Mouse (Mus musculus) 416B (cell line): ENCODE measurements at regions not wholly inside any gene's neighbourhood (a gene's known extent, or its start where the extent isn't known, plus 50 kb on each side); places are given as distances from the start of the nearest gene placed in this dataset.

Experiments
- DNase-seq: peaks from one replicate; pipeline ENCODE4 v3.0.0; 2011; ENCODE audit warnings: low read depth

DNA sequence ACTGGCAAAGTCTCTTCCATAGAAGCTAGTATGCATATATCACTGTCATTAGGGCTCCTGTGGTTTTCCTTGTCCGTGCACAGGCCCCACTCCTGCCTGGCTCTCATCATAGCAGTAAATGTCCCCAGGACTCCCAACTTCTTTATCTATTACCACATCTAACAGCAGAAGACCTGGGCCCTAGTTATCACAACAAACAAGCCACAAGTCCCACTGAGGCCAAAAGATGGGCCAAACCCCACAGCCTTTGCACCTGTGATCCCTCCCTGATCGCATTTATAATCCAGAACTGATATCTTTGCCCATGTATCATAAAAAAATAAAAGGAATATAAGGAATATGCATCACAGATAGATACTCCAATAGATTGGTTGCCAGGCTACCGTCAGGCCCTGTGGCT is 201.6 kb upstream of the Hnrnpa3 start:
- DNase-seq, result no peak

DNA sequence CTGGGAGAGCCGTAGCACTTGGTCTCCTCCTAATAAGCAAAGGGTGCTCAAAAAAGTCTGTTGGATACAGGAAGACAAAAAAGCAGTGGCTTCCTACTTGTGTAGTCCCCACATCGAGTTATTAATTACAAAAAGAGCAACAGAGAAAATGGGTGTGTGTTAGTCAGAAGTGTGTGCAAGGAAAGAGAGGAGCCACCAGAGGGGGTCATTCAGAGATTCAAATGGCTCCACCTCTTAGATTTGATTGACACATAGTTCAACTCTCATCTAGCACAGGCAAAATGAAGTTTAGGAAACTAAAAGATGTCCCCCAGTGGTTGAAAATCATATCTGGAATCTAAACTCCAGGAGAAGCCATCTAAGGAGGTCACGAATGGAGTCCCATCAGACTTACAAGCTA is 200.2 kb upstream of the Hnrnpa3 start:
- no peak for DNase-seq

DNA sequence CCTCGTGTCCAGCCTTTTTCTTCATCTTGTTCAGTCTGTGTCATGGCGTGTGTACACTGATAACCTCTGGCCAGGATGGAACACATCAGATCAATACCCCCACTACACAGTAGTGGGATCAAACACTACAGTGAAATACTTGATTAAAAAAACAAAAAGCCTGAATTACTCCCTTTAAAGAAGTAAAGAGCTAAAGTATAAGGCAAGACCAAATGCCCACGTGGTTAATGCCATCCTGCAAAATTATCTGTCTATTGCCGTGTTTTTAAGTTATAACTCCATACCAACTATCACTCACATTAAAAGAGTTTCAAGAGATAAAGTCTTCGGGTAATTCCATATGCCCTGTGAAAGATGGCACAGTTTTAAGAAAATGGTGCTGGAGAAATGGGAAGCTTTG is 198.6 kb upstream of the Hnrnpa3 start:
- DNase-seq, result no peak

DNA sequence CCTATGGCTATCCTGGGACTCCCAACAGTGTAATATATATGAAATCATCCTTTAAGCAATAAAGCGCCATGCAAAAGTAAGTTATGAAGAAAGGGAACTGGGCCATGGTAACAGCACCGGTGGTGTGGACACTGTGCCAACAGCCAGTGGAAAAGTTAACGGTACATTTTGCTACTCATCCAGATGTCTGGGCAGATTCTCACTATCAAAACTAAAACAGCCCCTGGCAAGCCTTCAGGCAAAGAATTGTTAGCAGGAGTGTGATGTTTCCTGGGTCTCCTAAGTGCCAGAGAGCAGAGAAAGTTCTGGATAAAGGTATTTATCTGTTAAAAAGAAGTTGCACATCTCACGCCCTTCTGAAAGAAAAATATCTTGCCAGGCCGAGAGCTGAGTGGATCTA is 198.0 kb upstream of the Hnrnpa3 start:
- DNase-seq, result no peak

DNA sequence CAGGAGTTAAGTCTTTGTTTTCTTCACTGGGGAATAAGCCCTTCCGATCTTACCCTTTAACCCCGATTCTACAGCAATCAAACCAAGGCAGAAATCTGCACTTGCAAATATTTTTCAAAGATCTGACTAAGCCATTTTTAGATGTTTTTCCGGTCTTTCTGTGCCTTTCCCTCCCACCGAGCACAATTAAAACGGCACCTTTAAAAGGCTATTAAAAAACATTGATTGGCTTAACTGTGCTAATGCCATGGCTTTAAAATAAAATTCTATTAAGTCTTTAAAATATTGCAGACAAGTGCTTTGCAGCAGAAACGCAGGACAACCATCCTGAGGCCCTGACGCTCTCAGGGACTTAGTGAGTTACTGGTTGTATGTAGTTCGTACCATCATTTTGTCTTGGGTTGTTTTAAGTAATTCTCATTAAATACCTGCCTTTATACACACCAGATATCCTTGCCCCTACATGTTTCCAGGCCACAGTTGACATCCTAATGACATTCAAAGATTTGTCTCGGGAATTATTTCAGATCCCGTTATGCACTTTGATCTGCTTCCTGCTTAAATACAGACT is 197.6 kb upstream of the Hnrnpa3 start:
- no peak for DNase-seq

DNA sequence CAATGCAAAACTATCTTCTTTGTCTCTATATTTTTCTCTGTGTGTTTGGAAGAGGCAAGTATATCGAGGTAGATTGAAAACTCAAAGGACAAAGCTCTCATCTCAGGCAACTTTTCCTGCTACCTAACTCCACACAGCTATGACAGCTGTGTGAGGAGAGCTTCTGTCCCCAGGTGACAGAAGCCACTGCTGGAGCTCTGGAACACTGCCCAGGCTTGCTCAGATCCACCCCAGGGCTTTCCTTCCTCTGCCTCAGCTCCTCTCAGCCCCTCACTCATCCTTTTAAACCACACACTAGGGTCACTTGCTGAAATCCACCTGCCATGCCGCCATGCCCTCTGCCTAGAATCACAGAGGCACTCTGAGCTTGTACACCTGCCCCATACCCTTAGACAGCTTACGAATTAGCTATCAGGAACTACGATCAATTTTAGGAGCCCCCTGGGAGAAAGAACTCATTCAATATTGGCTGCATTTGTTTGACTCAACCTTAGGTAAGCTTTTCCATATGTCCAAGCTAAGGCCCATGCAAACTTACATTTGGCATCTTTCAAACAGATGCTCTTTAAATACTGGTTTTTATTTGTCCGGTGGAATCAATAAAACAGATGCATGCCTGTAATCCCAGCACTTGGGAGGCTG is 196.9 kb upstream of the Hnrnpa3 start:
- no peak for DNase-seq

DNA sequence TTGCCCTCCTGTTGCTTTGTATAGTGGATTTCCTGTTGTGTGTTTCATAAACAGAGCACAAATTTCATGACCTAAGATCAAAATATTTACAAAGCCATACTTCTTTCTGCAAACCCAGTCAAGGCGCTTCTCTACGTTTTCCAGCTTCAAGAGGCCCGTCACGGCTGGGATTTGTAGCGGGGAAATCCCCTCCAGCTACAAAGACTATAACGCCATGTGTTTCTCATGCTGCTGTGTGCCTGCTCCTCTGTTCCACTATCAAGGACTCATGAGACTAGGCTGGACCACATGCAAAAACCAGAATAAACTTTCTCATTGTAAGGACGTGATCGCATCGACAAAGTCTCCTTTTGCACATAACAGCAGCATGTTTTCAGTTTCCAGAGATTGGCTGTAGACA is 196.0 kb upstream of the Hnrnpa3 start:
- no peak for DNase-seq

DNA sequence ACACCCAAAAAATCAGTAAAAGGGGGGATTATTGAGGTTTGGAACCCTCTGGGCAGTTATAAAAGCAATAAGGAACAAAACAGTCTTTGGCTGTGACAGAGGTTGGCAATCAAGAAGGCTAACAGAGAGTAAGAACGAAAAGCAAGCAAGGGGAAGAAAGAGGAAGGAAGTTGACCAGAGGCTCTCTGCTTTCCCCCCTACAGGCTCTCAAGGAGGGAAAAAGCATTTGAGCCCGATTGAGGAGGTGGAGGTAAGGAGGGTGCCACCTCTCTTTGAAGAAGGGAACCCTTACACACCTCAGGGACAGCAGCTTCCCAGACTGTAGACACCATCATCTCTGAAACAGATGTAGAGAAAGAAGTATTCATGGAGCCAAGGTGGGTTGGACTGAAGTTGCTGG is 194.6 kb upstream of the Hnrnpa3 start:
- DNase-seq, result no peak

DNA sequence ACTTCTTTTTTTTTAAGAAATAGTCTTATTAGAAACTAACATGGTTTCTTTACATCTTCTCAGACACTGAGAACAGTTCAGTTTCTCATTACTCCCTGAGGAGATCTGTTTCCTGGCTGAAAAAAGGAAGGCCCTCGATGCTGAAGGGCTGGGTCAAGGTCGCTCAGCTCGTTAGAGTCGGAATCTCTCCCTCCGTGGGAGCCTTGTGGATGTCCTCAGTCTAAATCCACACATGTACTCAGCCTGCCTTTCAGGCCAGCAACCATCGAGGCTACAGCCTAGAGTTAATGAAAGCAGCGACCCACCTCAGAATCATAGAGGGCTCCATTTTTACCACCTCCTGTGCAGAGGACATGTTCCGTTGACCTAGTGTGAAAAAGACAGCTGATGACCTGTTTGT is 190.2 kb upstream of the Hnrnpa3 start:
- no peak for DNase-seq

DNA sequence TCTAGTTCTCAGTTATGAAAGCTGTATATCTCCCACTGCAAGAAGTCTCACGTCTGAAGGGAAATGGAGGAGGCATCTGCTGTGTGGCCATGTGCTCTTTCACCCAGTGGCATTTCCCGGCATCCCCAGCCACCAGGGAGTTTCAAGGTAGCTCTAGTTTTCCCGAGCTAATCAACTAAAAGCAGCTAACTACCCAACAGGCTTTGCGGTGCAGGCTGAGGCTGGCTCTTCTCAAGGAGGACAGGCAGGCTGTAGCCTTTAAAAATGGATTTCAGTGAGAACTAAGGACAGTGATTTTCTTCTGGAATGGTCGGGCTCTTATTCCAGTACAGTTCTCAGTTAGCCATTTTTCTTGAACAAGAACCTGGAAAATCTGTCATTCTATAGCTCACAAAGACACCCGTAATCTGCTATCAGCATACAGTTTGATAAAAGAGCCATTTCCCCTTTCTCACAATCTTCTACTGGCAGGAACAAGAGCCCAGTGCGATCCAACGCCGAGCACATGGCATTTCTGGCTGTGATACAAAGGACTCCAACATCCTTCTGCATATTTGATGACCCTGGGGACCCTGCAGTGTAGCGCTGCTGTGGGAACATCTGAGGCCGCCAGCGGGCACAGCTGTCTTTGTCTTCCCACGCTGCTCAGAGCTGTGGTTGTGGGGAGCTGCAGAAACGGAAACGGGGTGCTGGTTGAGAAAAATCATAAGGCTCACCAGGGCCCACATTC is 188.9 kb upstream of the Hnrnpa3 start:
- no peak for DNase-seq

DNA sequence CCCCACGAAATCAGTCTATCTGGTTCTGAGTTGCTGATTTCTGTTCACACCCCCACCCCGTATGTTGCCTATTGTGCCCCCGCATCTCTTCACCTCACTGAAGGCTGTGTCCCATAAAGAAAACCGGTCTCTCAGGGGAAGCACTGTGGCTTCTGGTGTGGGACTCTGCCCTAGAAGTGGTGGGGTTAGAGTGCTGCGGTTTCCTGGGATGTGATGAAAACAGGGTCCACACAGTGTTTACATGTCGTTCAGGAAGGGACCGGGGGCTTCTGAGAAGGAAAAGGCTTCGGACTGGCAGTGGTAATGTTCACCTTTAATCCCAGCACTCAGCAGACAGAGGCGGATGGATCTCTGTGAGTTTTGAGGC is 188.4 kb upstream of the Hnrnpa3 start:
- no peak for DNase-seq

DNA sequence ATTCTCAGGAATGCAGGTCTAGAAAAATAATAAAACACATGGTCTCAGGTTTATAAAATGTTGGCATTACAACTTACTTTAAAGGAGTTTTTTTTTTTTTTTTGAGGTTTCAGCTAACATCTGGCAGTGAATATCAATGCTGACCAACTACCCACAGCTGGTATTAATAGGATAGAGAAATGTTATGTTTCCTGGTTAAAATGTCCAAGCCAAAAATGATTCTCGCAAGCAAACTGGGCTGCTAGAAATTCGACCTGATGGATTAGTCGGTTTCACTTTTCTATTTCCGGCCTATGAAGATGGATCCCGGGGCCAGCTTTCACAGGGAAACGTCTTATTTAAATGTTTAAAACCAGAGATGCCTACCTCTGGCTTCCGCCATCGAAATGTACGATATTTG is 186.6 kb upstream of the Hnrnpa3 start:
- DNase-seq, result no peak

DNA sequence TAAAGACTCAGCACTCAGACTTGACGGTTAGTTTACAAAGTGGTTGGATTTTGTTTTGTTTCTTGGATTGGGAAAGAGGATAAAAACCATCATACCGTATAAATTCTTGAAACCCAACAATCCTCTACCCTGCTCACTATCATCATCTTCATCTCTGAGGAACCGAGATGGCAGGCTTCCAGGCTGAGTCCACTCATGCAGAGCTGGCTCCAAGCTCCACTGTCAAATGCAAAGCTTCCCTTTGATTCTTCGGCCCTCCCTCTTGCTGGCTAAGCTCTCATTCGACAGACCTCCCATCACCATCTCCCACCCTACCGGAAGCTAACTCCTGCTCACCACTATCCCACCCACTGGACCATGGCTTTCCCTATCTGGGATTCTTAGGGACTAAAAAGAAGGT is 184.6 kb upstream of the Hnrnpa3 start:
- no peak for DNase-seq

DNA sequence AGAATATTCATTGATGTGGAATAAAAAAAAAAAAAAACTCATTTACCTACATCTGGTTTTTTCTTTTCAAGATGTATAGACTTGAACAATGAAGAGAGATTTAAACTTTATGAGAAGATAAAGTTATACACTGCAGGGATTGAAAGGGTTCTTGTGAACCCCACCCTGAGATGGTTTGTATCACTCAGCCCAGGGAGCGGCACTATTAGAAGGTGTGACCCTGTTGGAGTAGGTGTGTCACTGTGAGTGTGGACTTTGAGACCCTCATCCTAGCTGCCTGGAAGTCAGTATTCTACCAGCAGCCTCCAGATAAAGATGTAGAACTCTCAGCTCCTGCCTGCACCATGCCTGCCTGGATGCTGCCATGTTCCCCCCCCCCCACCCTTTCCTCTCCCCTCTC is 182.7 kb upstream of the Hnrnpa3 start:
- DNase-seq, result no peak

DNA sequence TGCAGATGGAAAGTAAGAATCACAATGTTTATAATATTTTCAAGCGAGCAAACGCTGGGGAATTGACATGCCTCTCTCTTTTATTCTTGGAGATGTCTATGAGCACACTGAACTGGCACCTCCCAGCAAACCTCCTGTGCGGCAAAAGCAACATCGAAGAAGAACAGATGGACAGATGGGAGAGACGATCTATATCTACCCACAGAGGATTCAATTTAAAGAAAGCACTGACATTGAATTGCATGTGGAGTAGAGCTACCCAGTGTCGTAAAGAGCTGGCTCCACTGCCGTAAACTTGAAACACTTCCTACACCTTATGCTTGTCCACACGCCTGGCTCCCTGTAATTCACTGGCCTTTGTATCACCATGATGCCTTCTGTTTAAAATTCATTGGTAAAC is 182.0 kb upstream of the Hnrnpa3 start:
- DNase-seq, result no peak

DNA sequence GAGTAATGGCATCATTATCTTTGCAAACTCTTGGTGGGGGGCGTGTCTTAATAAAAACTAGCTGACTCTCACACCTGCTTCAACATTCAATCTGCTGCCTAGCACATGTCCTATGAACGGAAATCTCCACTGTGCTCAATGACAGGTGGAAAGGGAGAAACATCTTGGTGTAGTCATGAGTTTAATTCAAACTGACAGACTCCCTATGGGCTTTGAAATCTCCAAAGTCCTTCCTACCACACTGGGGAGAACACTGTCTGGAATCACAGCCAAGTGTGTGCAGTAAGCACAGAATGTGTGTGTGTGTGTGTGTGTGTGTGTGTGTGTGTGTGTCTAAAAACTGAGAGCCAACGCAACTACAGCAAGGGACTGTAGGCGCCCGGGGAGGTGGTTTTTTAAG is 179.5 kb upstream of the Hnrnpa3 start:
- DNase-seq, result no peak

DNA sequence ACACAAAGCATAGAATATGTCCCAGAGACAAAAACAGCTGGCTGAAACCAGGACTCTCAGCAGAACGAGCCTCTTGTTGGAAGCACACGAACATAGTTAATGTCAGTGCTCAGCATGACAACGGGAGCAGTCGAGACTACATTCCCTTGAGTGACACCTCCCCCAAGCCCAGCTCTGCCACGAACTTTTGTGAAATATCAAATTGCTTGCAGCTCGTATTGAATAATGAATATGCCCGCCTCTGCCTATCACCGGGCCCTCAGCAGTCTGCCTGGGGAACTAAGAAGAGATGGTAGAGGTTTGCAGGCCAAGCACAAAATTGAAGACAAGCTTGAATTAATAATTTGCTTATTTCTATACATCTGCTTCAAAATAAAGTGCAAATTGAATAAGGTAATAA is 177.2 kb upstream of the Hnrnpa3 start:
- DNase-seq, result no peak

DNA sequence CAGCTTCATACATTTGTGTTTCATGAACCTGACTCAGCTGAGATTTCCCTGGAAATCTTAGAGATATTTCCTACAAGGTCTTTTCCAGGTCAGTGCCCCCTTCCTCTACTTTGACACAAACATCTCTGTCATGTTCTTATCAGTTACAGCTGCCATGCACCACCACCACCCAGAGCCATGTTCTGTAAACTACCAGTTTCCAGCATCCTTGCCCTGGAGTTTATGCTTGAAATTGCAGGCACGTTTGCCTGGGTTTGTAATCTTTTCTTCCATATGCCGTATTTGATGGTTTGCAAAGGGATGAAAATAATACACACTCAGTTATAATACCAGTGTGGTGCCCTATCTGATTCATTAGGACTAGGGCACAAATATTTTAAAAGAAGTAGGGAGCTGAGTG is 176.6 kb upstream of the Hnrnpa3 start:
- no peak for DNase-seq

DNA sequence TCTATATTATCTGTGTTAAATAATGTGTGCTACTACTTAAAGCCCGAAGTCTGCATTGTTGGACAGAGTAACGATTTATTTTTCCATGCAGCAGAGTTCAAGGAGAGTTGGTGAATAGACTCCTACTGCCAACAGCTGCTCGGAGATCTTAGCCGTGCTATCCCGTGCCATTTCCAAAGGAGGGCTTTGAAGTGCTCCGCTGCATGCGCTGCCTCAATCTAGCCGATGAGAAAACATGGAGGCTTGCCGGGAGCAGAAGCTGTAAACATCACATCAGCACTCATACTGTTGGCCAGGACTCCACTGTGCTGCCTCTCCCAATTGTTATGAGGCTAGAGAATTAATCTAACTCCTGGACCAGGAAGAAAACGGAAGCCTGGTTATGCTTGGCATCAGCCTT is 174.1 kb upstream of the Hnrnpa3 start:
- no peak for DNase-seq

DNA sequence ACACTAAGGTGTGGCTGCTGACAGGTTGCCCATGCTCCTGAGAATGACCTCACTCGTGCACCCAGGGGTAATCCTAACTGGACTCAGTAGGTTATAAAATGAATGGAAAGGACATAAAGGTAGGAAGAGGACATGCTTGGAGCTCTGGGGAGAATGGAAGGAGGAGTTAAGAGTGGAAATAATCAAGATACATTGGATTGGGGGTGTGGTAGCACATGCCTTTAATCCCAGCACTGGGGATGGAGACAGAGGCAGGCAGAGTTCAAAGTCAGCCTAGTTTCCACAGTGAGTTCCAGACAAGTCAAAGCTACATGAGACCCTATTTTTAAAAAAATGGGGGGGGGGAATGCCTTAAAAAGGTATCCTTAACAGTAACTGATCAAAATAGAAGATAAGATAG is 167.9 kb upstream of the Hnrnpa3 start:
- no peak for DNase-seq

DNA sequence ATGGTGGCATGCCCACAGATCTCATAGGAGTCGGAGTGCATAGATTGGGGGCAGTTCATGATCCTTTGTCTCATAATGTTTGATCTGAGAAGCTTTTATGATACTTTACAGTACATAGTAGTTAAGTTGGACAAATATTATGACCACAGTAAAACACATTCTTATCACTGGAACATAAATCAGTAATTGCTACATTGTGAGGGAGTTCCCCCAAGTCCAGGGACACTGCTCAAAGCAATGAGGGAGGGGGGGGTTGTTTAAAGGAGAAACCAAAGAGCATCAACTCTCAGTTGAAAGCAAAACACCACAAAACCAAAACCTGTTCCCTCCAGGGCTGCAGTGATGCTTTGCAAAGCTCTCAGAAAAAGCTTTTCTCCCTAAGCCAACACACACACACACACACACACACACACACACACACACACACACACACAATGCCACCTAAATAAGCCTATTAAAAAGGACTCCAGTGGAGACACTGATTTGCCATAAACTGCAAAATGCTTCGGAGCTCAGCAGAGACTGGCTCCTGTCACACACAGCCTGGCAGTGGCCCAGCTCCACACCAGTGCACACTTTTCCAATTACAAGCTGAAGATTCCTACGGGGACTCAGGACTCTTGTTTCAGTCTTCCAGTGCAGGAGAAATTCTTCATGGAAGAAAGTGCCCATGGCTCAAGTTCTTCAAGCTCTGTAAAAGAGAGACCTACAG is 167.1 kb upstream of the Hnrnpa3 start:
- DNase-seq, result no peak

DNA sequence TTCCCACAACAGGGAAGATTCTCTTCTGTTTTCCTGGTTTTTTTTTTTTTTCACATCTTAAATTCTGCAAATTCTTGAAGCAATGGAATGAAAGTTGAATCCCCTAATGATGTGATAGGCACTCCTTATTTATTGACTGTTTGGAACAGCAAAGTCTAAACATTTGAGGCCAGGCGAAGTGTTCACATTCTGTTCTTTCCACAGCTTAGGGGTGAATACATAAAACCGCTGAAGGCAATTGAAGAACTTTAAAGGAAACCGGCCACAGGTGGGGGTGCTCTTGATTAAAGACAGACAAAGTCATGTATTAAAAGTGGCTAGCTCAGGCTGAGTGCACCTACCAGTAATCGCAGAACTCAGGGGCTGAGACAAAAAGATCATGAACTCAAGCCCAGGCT is 166.6 kb upstream of the Hnrnpa3 start:
- DNase-seq, result no peak

DNA sequence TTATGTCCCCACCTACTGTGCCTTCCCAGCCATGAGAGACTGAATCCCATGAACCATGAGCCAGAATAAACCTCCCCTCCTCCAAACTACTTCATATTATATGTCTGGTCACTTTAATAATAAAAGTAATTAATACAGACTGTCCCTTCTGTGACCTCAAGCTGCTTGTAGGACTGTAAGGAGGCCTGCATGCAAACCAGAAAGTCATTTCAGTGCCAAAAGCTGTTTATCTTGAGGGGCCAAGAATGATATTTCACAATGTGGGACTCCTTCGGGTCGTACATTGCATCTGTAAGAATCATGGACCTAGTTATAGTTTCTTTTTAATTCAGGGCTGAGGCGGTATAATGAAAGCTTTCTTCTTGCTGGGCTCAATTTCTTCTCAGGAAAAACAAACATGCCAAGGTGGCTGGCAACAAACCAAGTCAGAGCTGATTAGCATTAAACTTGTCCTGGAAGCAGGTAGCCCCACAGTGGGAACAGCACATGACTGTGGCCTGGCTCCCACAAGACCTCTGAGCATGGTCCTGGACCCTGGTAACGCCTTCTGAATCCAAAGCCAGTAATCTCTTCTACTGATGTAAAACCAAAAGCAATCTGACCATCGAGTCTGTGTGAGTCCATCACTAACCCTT is 162.3 kb upstream of the Hnrnpa3 start:
- DNase-seq, result no peak
